Mouse (Mus musculus) liver, adult 2 months (tissue): ENCODE data around the gene Rab37.

Experiments used
- CTCF ChIP-seq: fragments of 200-500 bp; IDR thresholded peaks from 2 replicates; pipeline ENCODE4 v1.5.1; 2011; ENCODE audit warnings: low read depth, low read length, control low read depth
- POLR2A ChIP-seq: fragments of 200-500 bp; IDR thresholded peaks from 2 replicates; pipeline ENCODE4 v1.6.1; 2011; ENCODE audit warnings: low read length, control low read depth; ENCODE audit not compliant: insufficient read depth; ENCODE audit errors: extremely low read depth

DNA sequence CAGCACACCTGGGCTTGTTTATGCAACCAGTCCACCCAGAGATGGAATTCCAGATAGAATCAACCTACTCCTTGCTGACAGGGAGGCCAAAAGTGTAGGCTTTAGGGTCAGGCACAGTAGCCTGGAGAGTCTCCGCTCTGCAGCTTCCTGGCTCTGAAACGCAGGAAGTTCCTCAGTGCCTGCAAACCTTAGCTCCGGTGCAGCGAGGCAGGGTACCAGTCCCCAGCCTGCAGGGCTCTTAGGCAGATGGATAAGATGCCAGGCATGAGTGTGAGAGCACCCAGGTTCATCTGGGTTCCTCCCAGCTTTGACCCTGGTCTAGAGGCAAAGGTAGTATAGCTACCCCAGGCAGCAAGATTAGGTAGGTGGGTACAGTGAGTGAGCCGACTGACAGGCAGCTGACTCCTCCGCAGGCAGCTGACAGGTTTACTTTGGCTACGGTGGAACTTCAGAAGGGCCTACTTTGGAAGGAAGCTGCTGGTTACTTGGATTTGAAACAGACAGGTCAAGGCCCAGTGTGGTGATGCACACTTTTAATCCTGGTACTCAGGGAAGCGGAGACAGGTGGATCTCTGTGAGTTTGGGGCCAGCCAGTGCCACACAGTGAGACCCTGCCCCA, 76.5 kb downstream of the Rab37 start:
- TF ChIP-seq CTCF: no peak
- TF ChIP-seq POLR2A: no peak
